Comparison of ENCODE assay signal across 8 mouse cellular contexts in the genomic region with DNA sequence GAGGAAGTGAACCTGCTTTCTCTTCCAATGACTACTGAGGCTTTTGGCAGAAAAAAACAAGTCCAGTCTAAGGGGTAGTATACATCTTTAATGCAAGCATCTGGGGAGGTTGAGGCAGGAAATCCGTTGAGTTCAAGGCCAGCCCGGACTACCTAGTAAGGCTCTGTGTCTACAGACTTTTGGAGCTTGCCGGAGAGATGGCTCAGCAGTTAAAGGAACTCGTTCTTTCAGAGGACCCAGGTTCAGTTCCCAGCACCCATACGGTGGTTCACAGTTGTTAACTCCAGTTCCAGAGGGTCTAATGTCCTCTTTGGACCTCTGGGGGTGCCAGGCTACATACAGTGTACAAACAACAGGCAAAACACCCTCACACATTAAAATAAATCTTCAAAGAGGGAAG. TPM values are rescaled to one million over a fixed set of nuclear protein-coding genes. Genes with fewer than 3 reads are reported as not detected.
DNase-seq lines count a peak whose midpoint lies in the region; ATAC-seq lines count a peak whose summit lies in the region.

No protein-coding gene starts in this region.

- DNase-seq in kidney, adult 8-10 months, result no peak
- DNase-seq in embryonic facial prominence, embryonic 10.5 days (ENCODE audit: low spot score), result no peak
- DNase-seq in hindbrain, embryonic 14.5 days (ENCODE audit: low spot score), result no peak
- DNase-seq in midbrain, embryonic 14.5 days, result no peak
- DNase-seq in left cerebral cortex, adult 11 months (ENCODE audit: low spot score), result no peak
- DNase-seq in lung, postnatal 4 days, result no peak

- H3K27me3 ChIP-seq in kidney, embryonic 14.5 days (ENCODE audit: control insufficient read depth, insufficient read depth, low read length), result no peaks in the 10 kb centered on the region
- H3K27me3 ChIP-seq in embryonic facial prominence, embryonic 10.5 days (replicated peaks; ENCODE audit: low read depth, poor library complexity, severe bottlenecking), result no peaks in the 10 kb centered on the region
- no peaks in the 10 kb centered on the region for H3K27me3 ChIP-seq in hindbrain, embryonic 14.5 days (ENCODE audit: control insufficient read depth, insufficient read depth, low read length)
- H3K27me3 ChIP-seq in midbrain, embryonic 14.5 days (ENCODE audit: control insufficient read depth, insufficient read depth, low read length), result no peaks in the 10 kb centered on the region

- H3K4me1 ChIP-seq in kidney, embryonic 14.5 days (ENCODE audit: control insufficient read depth, insufficient read depth, low read length), result peaks cover 16% of the 10 kb centered on the region
- H3K4me1 ChIP-seq in embryonic facial prominence, embryonic 10.5 days, result peaks cover 28% of the 10 kb centered on the region
- H3K4me1 ChIP-seq in hindbrain, embryonic 14.5 days (replicated peaks; ENCODE audit: control insufficient read depth, insufficient read depth, low read length), result peaks cover 24% of the 10 kb centered on the region
- peaks cover 25% of the 10 kb centered on the region for H3K4me1 ChIP-seq in midbrain, embryonic 14.5 days (ENCODE audit: control insufficient read depth, insufficient read depth, low read length)

- WGBS in kidney, embryonic 14.5 days, result 90% methylated on average over 5 of the region's 5 CpGs
- 93% methylated on average over 5 of the region's 5 CpGs for WGBS in embryonic facial prominence, embryonic 10.5 days
- WGBS in hindbrain, embryonic 14.5 days, result 97% methylated on average over 5 of the region's 5 CpGs
- 97% methylated on average over 5 of the region's 5 CpGs for WGBS in midbrain, embryonic 14.5 days

- ATAC-seq in kidney, embryonic 14.5 days (ENCODE audit: low FRiP score, low TSS enrichment), result no peak
- no peak for ATAC-seq in hindbrain, embryonic 14.5 days (ENCODE audit: low FRiP score)
- no peak for ATAC-seq in midbrain, embryonic 14.5 days (ENCODE audit: low FRiP score, low TSS enrichment)
- ATAC-seq in cerebellum, adult (ENCODE audit: insufficient number of reproducible peaks, low FRiP score, low TSS enrichment), result no peak

- H3K9me3 ChIP-seq in kidney, embryonic 14.5 days (ENCODE audit: control insufficient read depth, low read length), result no peaks in the 10 kb centered on the region
- H3K9me3 ChIP-seq in embryonic facial prominence, embryonic 10.5 days, result no peaks in the 10 kb centered on the region
- no peaks in the 10 kb centered on the region for H3K9me3 ChIP-seq in hindbrain, embryonic 14.5 days (ENCODE audit: control insufficient read depth, low read length)
- no peaks in the 10 kb centered on the region for H3K9me3 ChIP-seq in midbrain, embryonic 14.5 days (ENCODE audit: control insufficient read depth, low read length)

- no peak overlapping the region for H3K27ac ChIP-seq in kidney, embryonic 14.5 days (ENCODE audit: low read depth, low read length)
- H3K27ac ChIP-seq in embryonic facial prominence, embryonic 10.5 days (replicated peaks), result peak overlapping the region; percentile 90
- H3K27ac ChIP-seq in hindbrain, embryonic 14.5 days, result peak overlapping the region; percentile 91; the same call in 1 of the 2 replicates
- peak overlapping the region; percentile 91; the same call in 1 of the 2 replicates for H3K27ac ChIP-seq in midbrain, embryonic 14.5 days (replicated peaks; ENCODE audit: low read depth, low read length)

- peak overlapping the region; percentile 80; the same call in 1 of the 2 replicates for H3K9ac ChIP-seq in kidney, embryonic 14.5 days (ENCODE audit: low read depth, low read length)
- peak overlapping the region; percentile 78 for H3K9ac ChIP-seq in hindbrain, embryonic 14.5 days
- H3K9ac ChIP-seq in midbrain, embryonic 14.5 days (replicated peaks; ENCODE audit: low read length), result no peak overlapping the region

- peak overlapping the region; percentile 82 for H3K4me2 ChIP-seq in kidney, embryonic 14.5 days (replicated peaks; ENCODE audit: low read depth, low read length)
- H3K4me2 ChIP-seq in hindbrain, embryonic 14.5 days (replicated peaks), result peak overlapping the region; percentile 60
- peak overlapping the region; percentile 81 for H3K4me2 ChIP-seq in midbrain, embryonic 14.5 days (ENCODE audit: low read length)

- peak overlapping the region; percentile 66 for H3K4me3 ChIP-seq in kidney, embryonic 14.5 days (ENCODE audit: low read length)
- H3K4me3 ChIP-seq in embryonic facial prominence, embryonic 10.5 days, result peak overlapping the region; percentile 79
- H3K4me3 ChIP-seq in hindbrain, embryonic 14.5 days (replicated peaks; ENCODE audit: low read length), result peak overlapping the region; percentile 52
- H3K4me3 ChIP-seq in midbrain, embryonic 14.5 days (replicated peaks; ENCODE audit: low read depth, low read length), result peak overlapping the region; percentile 58

- H3K36me3 ChIP-seq in kidney, embryonic 14.5 days (ENCODE audit: control insufficient read depth, insufficient read depth, low read length), result peaks cover 15% of the 10 kb centered on the region; the same call in 1 of the 2 replicates
- H3K36me3 ChIP-seq in embryonic facial prominence, embryonic 10.5 days (replicated peaks), result peaks cover 32% of the 10 kb centered on the region
- H3K36me3 ChIP-seq in hindbrain, embryonic 14.5 days (replicated peaks; ENCODE audit: control insufficient read depth, insufficient read depth), result peaks cover 19% of the 10 kb centered on the region
- H3K36me3 ChIP-seq in midbrain, embryonic 14.5 days (ENCODE audit: control insufficient read depth, insufficient read depth, low read length), result peaks cover 14% of the 10 kb centered on the region; the same call in 1 of the 2 replicates

RNA-seq across cellular contexts. Expression of a gene that starts 0.9 kb away (rescaled TPM):
- 30.1 and 30.6 TPM in 2 replicates for polyA plus RNA-seq in kidney, embryonic 14.5 days (2014; fragmentation: Nextera tagmentation; extraction: Ambion mirVana)
- polyA plus RNA-seq in embryonic facial prominence, embryonic 10.5 days (2016; fragmentation: Nextera tagmentation; extraction: Ambion mirVana), result 27.7 and 28.5 TPM in 2 replicates
- 28.5 and 31.3 TPM in 2 replicates for polyA plus RNA-seq in hindbrain, embryonic 14.5 days (2014; fragmentation: Nextera tagmentation; extraction: Ambion mirVana)
- 25.0 and 28.0 TPM in 2 replicates for polyA plus RNA-seq in midbrain, embryonic 14.5 days (2014; fragmentation: Nextera tagmentation; extraction: Ambion mirVana)

RNA-seq across cellular contexts. Expression of a gene that starts 4.0 kb away (rescaled TPM):
- 1.9 and 2.0 TPM in 2 replicates for polyA plus RNA-seq in kidney, embryonic 14.5 days (2014; fragmentation: Nextera tagmentation; extraction: Ambion mirVana)
- polyA plus RNA-seq in embryonic facial prominence, embryonic 10.5 days (2016; fragmentation: Nextera tagmentation; extraction: Ambion mirVana), result 1.0 and 1.4 TPM in 2 replicates
- 2.7 and 5.4 TPM in 2 replicates for polyA plus RNA-seq in hindbrain, embryonic 14.5 days (2014; fragmentation: Nextera tagmentation; extraction: Ambion mirVana)
- polyA plus RNA-seq in midbrain, embryonic 14.5 days (2014; fragmentation: Nextera tagmentation; extraction: Ambion mirVana), result 2.9 and 4.4 TPM in 2 replicates

RNA-seq across cellular contexts. Expression of a gene that starts 5.7 kb away (rescaled TPM):
- polyA plus RNA-seq in kidney, embryonic 14.5 days (2014; fragmentation: Nextera tagmentation; extraction: Ambion mirVana), result 48.6 and 56.0 TPM in 2 replicates
- 38.6 and 44.1 TPM in 2 replicates for polyA plus RNA-seq in embryonic facial prominence, embryonic 10.5 days (2016; fragmentation: Nextera tagmentation; extraction: Ambion mirVana)
- 127 and 128 TPM in 2 replicates for polyA plus RNA-seq in hindbrain, embryonic 14.5 days (2014; fragmentation: Nextera tagmentation; extraction: Ambion mirVana)
- polyA plus RNA-seq in midbrain, embryonic 14.5 days (2014; fragmentation: Nextera tagmentation; extraction: Ambion mirVana), result 127 and 147 TPM in 2 replicates

RNA-seq across cellular contexts. Expression of a gene that starts 17.6 kb away (rescaled TPM):
- 213 and 219 TPM in 2 replicates for polyA plus RNA-seq in kidney, embryonic 14.5 days (2014; fragmentation: Nextera tagmentation; extraction: Ambion mirVana)
- 222 and 226 TPM in 2 replicates for polyA plus RNA-seq in embryonic facial prominence, embryonic 10.5 days (2016; fragmentation: Nextera tagmentation; extraction: Ambion mirVana)
- polyA plus RNA-seq in hindbrain, embryonic 14.5 days (2014; fragmentation: Nextera tagmentation; extraction: Ambion mirVana), result 166 and 188 TPM in 2 replicates
- 181 and 186 TPM in 2 replicates for polyA plus RNA-seq in midbrain, embryonic 14.5 days (2014; fragmentation: Nextera tagmentation; extraction: Ambion mirVana)

RNA-seq across cellular contexts. Expression of a gene that starts 17.6 kb away (rescaled TPM):
- polyA plus RNA-seq in kidney, embryonic 14.5 days (2014; fragmentation: Nextera tagmentation; extraction: Ambion mirVana), result 340 and 401 TPM in 2 replicates
- polyA plus RNA-seq in embryonic facial prominence, embryonic 10.5 days (2016; fragmentation: Nextera tagmentation; extraction: Ambion mirVana), result 290 and 302 TPM in 2 replicates
- 226 and 227 TPM in 2 replicates for polyA plus RNA-seq in hindbrain, embryonic 14.5 days (2014; fragmentation: Nextera tagmentation; extraction: Ambion mirVana)
- polyA plus RNA-seq in midbrain, embryonic 14.5 days (2014; fragmentation: Nextera tagmentation; extraction: Ambion mirVana), result 232 and 238 TPM in 2 replicates
